Mouse (Mus musculus) stomach, postnatal 0 days (tissue): Measurements from ENCODE around the gene Zdhhc18.

Source experiments
- CTCF ChIP-seq: IDR thresholded peaks from 2 replicates; pipeline ENCODE4 v1.5.1; 2016; ENCODE audit warnings: antibody characterized with exemption, low read depth, mild to moderate bottlenecking, moderate library complexity
- EP300 ChIP-seq: optimal IDR thresholded peaks from 2 replicates; pipeline ENCODE3; 2016; ENCODE audit warnings: antibody characterized with exemption

- TF ChIP-seq CTCF (no peak), EP300 (no peak)
These were observed 37.2 kb upstream of the Zdhhc18 start for GRCm38 (mm10) chr4:133687126-133687525.
